Mouse (Mus musculus): ENCODE data around the gene Tmem178b. TPM values are rescaled to one million over a fixed set of nuclear protein-coding genes. Genes with fewer than 3 reads are reported as not detected.

Gene Tmem178b
- total RNA-seq (2015; ENCODE audit: low replicate concordance), result not detected in 2 replicates
- total RNA-seq (2017; ENCODE audit: low replicate concordance), result not detected in 2 replicates

- no peak for ATAC-seq (replicated peaks; ENCODE audit: low FRiP score, poor library complexity, severe bottlenecking)
These were observed at the start of gene Tmem178b for GRCm38 (mm10) chr6:39872901-39873591. TSS of gene Tmem178b (plus strand) at chr6:39873271.

- ATAC-seq (replicated peaks; ENCODE audit: low FRiP score, poor library complexity, severe bottlenecking), result no peak
These were observed 44.3 kb upstream of the Tmem178b start for GRCm38 (mm10) chr6:39828736-39829135.

- no peak for ATAC-seq (replicated peaks; ENCODE audit: low FRiP score, poor library complexity, severe bottlenecking)
These were observed 29.3 kb upstream of the Tmem178b start for GRCm38 (mm10) chr6:39843698-39844342.

GRCm38 (mm10) chr6:39847538-39847937, 25.5 kb upstream of the Tmem178b start:
- ATAC-seq (replicated peaks; ENCODE audit: low FRiP score, poor library complexity, severe bottlenecking), result no peak

GRCm38 (mm10) chr6:39848766-39849165, 24.3 kb upstream of the Tmem178b start:
- ATAC-seq (replicated peaks; ENCODE audit: low FRiP score, poor library complexity, severe bottlenecking), result no peak

- ATAC-seq (replicated peaks; ENCODE audit: low FRiP score, poor library complexity, severe bottlenecking), result no peak
These were observed 23.4 kb upstream of the Tmem178b start for GRCm38 (mm10) chr6:39849667-39850066.

- no peak for ATAC-seq (replicated peaks; ENCODE audit: low FRiP score, poor library complexity, severe bottlenecking)
These were observed 2.6 kb upstream of the Tmem178b start for GRCm38 (mm10) chr6:39870271-39871135.

- no peak for ATAC-seq (replicated peaks; ENCODE audit: low FRiP score, poor library complexity, severe bottlenecking)
These were observed 1.4 kb upstream of the Tmem178b start for GRCm38 (mm10) chr6:39871381-39872305.

GRCm38 (mm10) chr6:39872306-39872900, 668 bp upstream of the Tmem178b start:
- ATAC-seq (replicated peaks; ENCODE audit: low FRiP score, poor library complexity, severe bottlenecking), result no peak

GRCm38 (mm10) chr6:39875186-39875585, 2.1 kb downstream of the Tmem178b start:
- ATAC-seq (replicated peaks; ENCODE audit: low FRiP score, poor library complexity, severe bottlenecking), result no peak

GRCm38 (mm10) chr6:39876444-39876843, 3.4 kb downstream of the Tmem178b start:
- ATAC-seq (replicated peaks; ENCODE audit: low FRiP score, poor library complexity, severe bottlenecking), result no peak

- ATAC-seq (replicated peaks; ENCODE audit: low FRiP score, poor library complexity, severe bottlenecking), result no peak
These were observed 17.7 kb downstream of the Tmem178b start for GRCm38 (mm10) chr6:39890811-39891210.

- ATAC-seq (replicated peaks; ENCODE audit: low FRiP score, poor library complexity, severe bottlenecking), result no peak
These were observed 23.4 kb downstream of the Tmem178b start for GRCm38 (mm10) chr6:39896500-39896899.

- no peak for ATAC-seq (replicated peaks; ENCODE audit: low FRiP score, poor library complexity, severe bottlenecking)
These were observed 26.2 kb downstream of the Tmem178b start for GRCm38 (mm10) chr6:39899231-39899630.

- no peak for ATAC-seq (replicated peaks; ENCODE audit: low FRiP score, poor library complexity, severe bottlenecking)
These were observed 30.2 kb downstream of the Tmem178b start for GRCm38 (mm10) chr6:39903220-39903773.

GRCm38 (mm10) chr6:39903845-39904244, 30.8 kb downstream of the Tmem178b start:
- ATAC-seq (replicated peaks; ENCODE audit: low FRiP score, poor library complexity, severe bottlenecking), result no peak

- ATAC-seq (replicated peaks; ENCODE audit: low FRiP score, poor library complexity, severe bottlenecking), result no peak
These were observed 41.9 kb downstream of the Tmem178b start for GRCm38 (mm10) chr6:39914956-39915355.

GRCm38 (mm10) chr6:39915636-39916281, 42.7 kb downstream of the Tmem178b start:
- ATAC-seq (replicated peaks; ENCODE audit: low FRiP score, poor library complexity, severe bottlenecking), result no peak

Data from erythroblast, adult 5-6 weeks (primary cell).